Mouse (Mus musculus) stomach, postnatal 0 days (tissue): ENCODE data around the gene Ankzf1.

Experiments
- CTCF ChIP-seq: IDR thresholded peaks from 2 replicates; pipeline ENCODE4 v1.5.1; 2016; ENCODE audit warnings: antibody characterized with exemption, low read depth, mild to moderate bottlenecking, moderate library complexity
- EP300 ChIP-seq: optimal IDR thresholded peaks from 2 replicates; pipeline ENCODE3; 2016; ENCODE audit warnings: antibody characterized with exemption

- no peak for TF ChIP-seq CTCF
- no peak for TF ChIP-seq EP300
Measured at GRCm38 (mm10) chr1:75230335-75230994, 38.5 kb downstream of the Ankzf1 start.
